Mouse (Mus musculus) telencephalon, adult 2 months (tissue): ENCODE measurements around the gene Gm11985.

Source experiments
- DNase-seq: peaks from one replicate; pipeline ENCODE4 v3.0.0-alpha.2; 2011; ENCODE audit warnings: low read depth, low spot score

Gene Gm11985

GRCm38 (mm10) chr11:7156427-7156826 lies 31.9 kb downstream of the Gm11985 start:
- DNase-seq, result no peak

- no peak for DNase-seq
Measured at GRCm38 (mm10) chr11:7153081-7153480, 35.3 kb downstream of the Gm11985 start.

- DNase-seq, result no peak
Measured at GRCm38 (mm10) chr11:7152371-7152770, 36.0 kb downstream of the Gm11985 start.

- no peak for DNase-seq
Measured at GRCm38 (mm10) chr11:7150511-7150910, 37.9 kb downstream of the Gm11985 start.

GRCm38 (mm10) chr11:7149471-7149870 lies 38.9 kb downstream of the Gm11985 start:
- no peak for DNase-seq

DNA sequence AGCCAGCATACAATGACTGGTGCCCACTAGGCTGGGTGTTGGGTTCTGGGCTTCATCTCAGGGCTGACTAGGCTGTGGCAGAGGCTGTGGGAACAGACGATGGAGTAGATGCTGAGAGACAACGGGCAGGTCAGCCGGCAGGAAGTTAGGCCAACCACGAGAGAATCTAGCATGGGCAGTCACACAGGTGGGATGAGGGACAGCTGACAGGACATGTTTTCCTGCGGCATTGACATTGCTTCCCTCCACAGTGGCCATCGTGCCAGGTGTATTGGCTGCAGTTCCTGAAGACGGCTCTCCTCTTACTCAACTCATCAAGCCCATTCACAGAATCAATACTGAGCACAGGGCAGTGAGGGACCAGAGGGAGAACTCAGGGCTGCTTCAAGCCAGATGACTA lies 40.4 kb downstream of the Gm11985 start:
- no peak for DNase-seq

DNA sequence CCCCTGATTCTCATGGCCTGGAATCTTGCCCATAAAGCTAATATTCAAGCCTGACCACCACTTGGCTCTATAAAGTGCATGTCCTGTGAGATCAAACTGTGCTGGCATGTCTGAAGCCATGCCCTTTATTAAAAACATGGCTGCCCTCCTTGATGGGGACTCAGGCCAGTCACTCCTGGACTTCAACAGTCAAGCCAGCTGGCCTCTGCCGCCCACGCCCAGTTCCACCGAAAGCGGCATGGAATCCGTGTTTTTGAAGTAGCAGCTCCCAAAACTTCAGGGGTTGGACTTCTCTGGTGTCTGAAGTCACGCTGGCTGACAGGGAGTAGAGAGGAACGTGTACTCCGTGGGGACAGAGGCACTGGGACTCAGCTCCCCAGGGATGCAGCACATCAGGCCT lies 40.8 kb downstream of the Gm11985 start:
- no peak for DNase-seq

DNA sequence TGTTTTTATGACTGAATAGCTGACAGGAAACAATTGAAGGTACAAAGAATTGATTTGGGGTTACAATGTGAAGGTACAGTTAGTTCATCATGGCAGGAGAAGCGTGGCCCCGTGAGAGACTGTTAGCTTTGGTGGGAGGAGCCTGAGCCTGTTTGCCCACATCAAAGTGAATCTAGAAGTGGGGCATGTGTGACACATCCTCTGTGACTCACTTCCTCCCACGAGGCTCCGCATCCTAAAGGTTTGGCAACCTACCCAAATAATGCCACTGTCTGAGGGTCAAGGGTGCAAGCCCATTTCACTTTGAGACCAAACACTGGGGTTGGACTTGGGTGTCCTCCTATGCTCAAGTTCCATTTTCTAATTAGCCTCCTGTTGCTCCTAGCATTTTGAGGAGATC lies 43.1 kb downstream of the Gm11985 start:
- DNase-seq, result no peak

- DNase-seq, result no peak
Measured at GRCm38 (mm10) chr11:7144369-7144768, 44.0 kb downstream of the Gm11985 start.

GRCm38 (mm10) chr11:7142725-7143124 lies 45.6 kb downstream of the Gm11985 start:
- DNase-seq, result no peak

DNA sequence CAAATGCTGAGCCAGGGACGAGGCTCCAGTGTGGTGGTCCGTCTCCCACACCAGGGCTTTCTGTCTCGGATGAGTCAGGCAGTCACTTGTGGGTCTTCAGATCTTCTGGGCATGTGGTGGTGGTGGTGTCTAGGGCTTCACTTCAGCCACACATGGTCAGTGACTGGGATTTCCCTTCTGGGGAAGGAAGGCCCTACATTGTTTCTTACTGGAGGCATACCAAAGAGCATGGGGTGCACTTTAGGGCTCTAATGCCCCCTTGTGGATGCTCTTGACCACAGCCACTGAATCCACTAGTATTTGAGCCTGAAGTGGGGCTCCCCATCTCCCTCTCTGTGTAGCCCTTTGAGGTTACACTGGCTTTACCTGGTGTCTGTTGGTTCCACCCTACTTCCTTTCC lies 47.9 kb downstream of the Gm11985 start:
- DNase-seq, result no peak

DNA sequence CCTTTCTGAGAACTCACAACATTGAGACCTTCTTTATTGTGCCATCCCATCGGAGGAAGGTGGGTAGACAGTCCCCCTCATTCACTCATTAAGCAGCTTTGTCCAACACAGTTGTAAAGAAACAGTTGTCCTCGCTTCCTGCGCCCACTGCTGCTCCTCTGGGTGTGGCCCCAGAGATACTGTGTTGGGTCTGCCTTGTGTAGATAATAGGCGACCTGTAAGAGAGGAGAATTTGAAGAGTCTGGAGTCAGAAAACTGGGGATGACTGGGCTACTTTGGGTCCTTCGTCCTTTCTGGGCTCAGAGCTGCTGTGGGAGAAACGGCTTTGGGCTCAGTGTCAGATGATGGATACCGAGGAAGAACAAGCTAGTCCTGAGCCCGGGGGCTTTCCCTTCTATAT lies 50.0 kb downstream of the Gm11985 start:
- DNase-seq, result no peak

GRCm38 (mm10) chr11:7136246-7136855 lies 52.0 kb downstream of the Gm11985 start:
- DNase-seq, result no peak

DNA sequence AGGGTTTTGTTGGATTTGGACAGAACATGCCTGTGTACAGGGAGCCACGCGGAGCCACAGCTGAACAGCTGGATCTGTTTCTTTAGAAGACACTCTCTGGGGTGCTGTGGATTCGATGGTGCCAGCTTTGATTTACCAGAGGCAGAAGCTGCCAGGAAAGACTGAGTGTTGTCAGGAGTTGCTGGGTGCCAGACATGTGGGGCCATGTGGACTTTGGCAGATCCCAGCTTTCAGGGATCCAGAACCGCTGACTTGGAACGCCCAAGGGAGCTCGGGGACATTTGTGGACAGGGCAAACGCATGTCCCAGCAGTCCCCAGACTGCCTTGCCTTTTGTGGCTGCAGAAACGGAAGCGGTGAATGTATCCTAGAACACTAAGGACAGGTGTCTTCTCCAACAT lies 52.6 kb downstream of the Gm11985 start:
- DNase-seq, result no peak

DNA sequence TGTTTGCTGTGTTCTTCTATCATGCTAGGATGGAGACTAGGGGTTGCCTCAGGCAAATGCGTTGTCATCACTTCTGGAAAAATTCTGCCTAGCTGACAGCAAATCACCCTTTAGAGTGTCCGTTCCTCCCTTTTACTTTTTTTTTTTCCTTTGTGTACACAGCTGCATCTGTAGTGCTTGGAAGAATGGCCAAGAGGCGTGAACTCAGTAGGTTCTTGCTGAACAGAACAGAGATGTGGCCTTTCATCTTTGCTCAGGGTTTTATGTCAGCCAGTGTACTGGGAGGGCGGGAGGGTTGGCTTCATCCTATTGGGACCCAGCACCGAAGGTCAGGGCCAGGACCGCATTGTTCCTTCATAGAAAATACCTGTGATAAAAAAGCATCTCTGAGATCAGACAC lies 53.1 kb downstream of the Gm11985 start:
- DNase-seq, result no peak

GRCm38 (mm10) chr11:7134319-7134718 lies 54.0 kb downstream of the Gm11985 start:
- DNase-seq, result peak; percentile 84

- no peak for DNase-seq
Measured at GRCm38 (mm10) chr11:7133736-7134135, 54.6 kb downstream of the Gm11985 start.
